ENCODE assay signal across 16 mouse cellular contexts in genomic region chr14:25301336-25302031, GRCm38 (mm10).
A peak's percentile ranks its signal among the peaks of the same experiment; 100 is the strongest.
DNase-seq lines count a peak whose midpoint lies in the region; ATAC-seq and TF ChIP-seq lines count a peak whose summit lies in the region.
"Had no signal": no experiment of that assay in that cellular context is flagged by ENCODE, and none has a peak within 500 bp of the region (broad histone marks: within the 10 kb centered on the region; RNA-seq: fewer than 3 reads in every experiment).

No protein-coding gene starts in this region.

- H3K36me3 ChIP-seq in intestine, embryonic 16.5 days (ENCODE audit: control insufficient read depth, insufficient read depth, low read length), result no peaks in the 10 kb centered on the region
- no peaks in the 10 kb centered on the region for H3K36me3 ChIP-seq in intestine, embryonic 15.5 days
- no peaks in the 10 kb centered on the region for H3K36me3 ChIP-seq in forebrain, postnatal 0 days (ENCODE audit: insufficient read depth)
- no peaks in the 10 kb centered on the region for H3K36me3 ChIP-seq in midbrain, embryonic 15.5 days (replicated peaks)
- H3K36me3 ChIP-seq: embryonic facial prominence, embryonic 13.5 days; liver, embryonic 13.5 days; neural tube, embryonic 13.5 days had no signal

- H3K4me2 ChIP-seq in intestine, embryonic 16.5 days (ENCODE audit: low read depth, low read length), result no peak overlapping the region
- no peak overlapping the region for H3K4me2 ChIP-seq in intestine, embryonic 15.5 days (replicated peaks)
- peak overlapping the region; percentile 35; the same call in 1 of the 2 replicates for H3K4me2 ChIP-seq in forebrain, postnatal 0 days (ENCODE audit: low read depth)
- peak overlapping the region; percentile 14; the same call in 1 of the 2 replicates for H3K4me2 ChIP-seq in midbrain, embryonic 15.5 days
- H3K4me2 ChIP-seq: embryonic facial prominence, embryonic 13.5 days; heart, embryonic 11.5 days; liver, embryonic 13.5 days; neural tube, embryonic 13.5 days had no signal

- peak; percentile 34 for DNase-seq in MEL-GATA-1-ER (ENCODE audit: extremely low read depth, low read depth)
- DNase-seq in forebrain, postnatal 0 days, result no peak
- no peak for DNase-seq in heart, adult 8-10 months (ENCODE audit: low spot score)
- no peak for DNase-seq in right cerebral cortex, adult 18-20 months
- DNase-seq in spleen, postnatal 10 days (ENCODE audit: low spot score in 2 of 2), result no peak
- DNase-seq: cerebellum, postnatal 10 days; kidney, postnatal 14 days; liver, embryonic 13.5 days; right cerebral cortex, postnatal 4 days had no signal

- H3K27ac ChIP-seq in intestine, embryonic 16.5 days (ENCODE audit: low read length), result no peak overlapping the region
- no peak overlapping the region; the same call in 1 of the 2 replicates for H3K27ac ChIP-seq in intestine, embryonic 15.5 days
- no peak overlapping the region for H3K27ac ChIP-seq in forebrain, postnatal 0 days (ENCODE audit: low read depth, low read length)
- 0 out of 2 replicates have a peak overlapping the region, but pooled peaks have one; percentile 21 for H3K27ac ChIP-seq in midbrain, embryonic 15.5 days
- H3K27ac ChIP-seq: embryonic facial prominence, embryonic 13.5 days; liver, embryonic 13.5 days; neural tube, embryonic 13.5 days had no signal

- H3K4me1 ChIP-seq in intestine, embryonic 16.5 days (ENCODE audit: control insufficient read depth, insufficient read depth, low read length), result peaks cover 25% of the 10 kb centered on the region
- H3K4me1 ChIP-seq in intestine, embryonic 15.5 days (replicated peaks), result peaks cover 28% of the 10 kb centered on the region
- H3K4me1 ChIP-seq in forebrain, postnatal 0 days (ENCODE audit: insufficient read depth), result peaks cover 5% of the 10 kb centered on the region; the same call in 1 of the 2 replicates
- peaks cover 23% of the 10 kb centered on the region for H3K4me1 ChIP-seq in midbrain, embryonic 15.5 days

- no peaks in the 10 kb centered on the region for H3K27me3 ChIP-seq in intestine, embryonic 16.5 days (replicated peaks; ENCODE audit: control insufficient read depth, insufficient read depth, low read length)
- H3K27me3 ChIP-seq in intestine, embryonic 15.5 days (replicated peaks), result no peaks in the 10 kb centered on the region
- no peaks in the 10 kb centered on the region; the same call in 1 of the 2 replicates for H3K27me3 ChIP-seq in forebrain, postnatal 0 days (ENCODE audit: insufficient read depth, low read length)
- H3K27me3 ChIP-seq in midbrain, embryonic 15.5 days (replicated peaks), result no peaks in the 10 kb centered on the region
- H3K27me3 ChIP-seq: CH12.LX; embryonic facial prominence, embryonic 13.5 days; liver, embryonic 13.5 days had no signal

- 0 out of 2 replicates have a peak, but pooled peaks have one; percentile 14 for ATAC-seq in intestine, embryonic 16.5 days
- ATAC-seq in intestine, embryonic 15.5 days, result no peak
- ATAC-seq in forebrain, postnatal 0 days, result peak; percentile 36; the same call in 1 of the 2 replicates
- ATAC-seq in midbrain, embryonic 15.5 days (replicated peaks), result no peak

- no peaks in the 10 kb centered on the region for H3K9me3 ChIP-seq in intestine, embryonic 16.5 days (ENCODE audit: control insufficient read depth, low read length)
- H3K9me3 ChIP-seq in intestine, embryonic 15.5 days, result no peaks in the 10 kb centered on the region
- H3K9me3 ChIP-seq in forebrain, postnatal 0 days (ENCODE audit: low read length), result no peaks in the 10 kb centered on the region
- H3K9me3 ChIP-seq in midbrain, embryonic 15.5 days, result no peaks in the 10 kb centered on the region
- H3K9me3 ChIP-seq: embryonic facial prominence, embryonic 13.5 days; liver, embryonic 13.5 days; neural tube, embryonic 13.5 days had no signal

- no peak overlapping the region for H3K4me3 ChIP-seq in intestine, embryonic 16.5 days (ENCODE audit: low read length)
- no peak overlapping the region for H3K4me3 ChIP-seq in intestine, embryonic 15.5 days (replicated peaks)
- peak overlapping the region; percentile 16; the same call in 1 of the 2 replicates for H3K4me3 ChIP-seq in forebrain, postnatal 0 days (ENCODE audit: low read depth, low read length)
- 0 out of 2 replicates have a peak overlapping the region, but pooled peaks have one; percentile 6 for H3K4me3 ChIP-seq in midbrain, embryonic 15.5 days
- H3K4me3 ChIP-seq: embryonic facial prominence, embryonic 13.5 days; liver, embryonic 13.5 days; neural tube, embryonic 13.5 days had no signal

- TF ChIP-seq CTCF in forebrain, postnatal 0 days (IDR thresholded peaks at IDR 0.05; ENCODE audit: low read depth), result no peak

- 42% methylated on average over 9 of the region's 9 CpGs for WGBS in intestine, embryonic 16.5 days
- WGBS in intestine, embryonic 15.5 days, result 48% methylated on average over 9 of the region's 9 CpGs
- 22% methylated on average over 9 of the region's 9 CpGs for WGBS in forebrain, postnatal 0 days
- WGBS in midbrain, embryonic 15.5 days, result 30% methylated on average over 9 of the region's 9 CpGs

- no peak overlapping the region; the same call in 1 of the 2 replicates for H3K9ac ChIP-seq in intestine, embryonic 16.5 days (ENCODE audit: low read depth, low read length)
- H3K9ac ChIP-seq in intestine, embryonic 15.5 days, result no peak overlapping the region
- H3K9ac ChIP-seq in forebrain, postnatal 0 days, result 0 out of 2 replicates have a peak overlapping the region, but pooled peaks have one; percentile 11
- no peak overlapping the region for H3K9ac ChIP-seq in midbrain, embryonic 15.5 days
- H3K9ac ChIP-seq: embryonic facial prominence, embryonic 13.5 days; liver, embryonic 13.5 days; neural tube, embryonic 13.5 days had no signal

Comparison
In these comparisons a context has a peak if more than half of its experiments do, and no peak if none do; other contexts are left out.
1. ATAC-seq: peak in intestine, embryonic 16.5 days (single experiment) and forebrain, postnatal 0 days (single experiment); none in intestine, embryonic 15.5 days (single experiment) and midbrain, embryonic 15.5 days (single experiment).
2. H3K4me2 ChIP-seq: peak in forebrain, postnatal 0 days (single experiment) and midbrain, embryonic 15.5 days (single experiment); none in intestine, embryonic 16.5 days (single experiment) and intestine, embryonic 15.5 days (single experiment).
3. H3K4me3 ChIP-seq: peak in forebrain, postnatal 0 days (single experiment) and midbrain, embryonic 15.5 days (single experiment); none in intestine, embryonic 16.5 days (single experiment) and intestine, embryonic 15.5 days (single experiment).